Mouse (Mus musculus) adrenal gland, adult 8-10 months (tissue): ENCODE measurements at regions not wholly inside any gene's neighbourhood (a gene's known extent, or its start where the extent isn't known, plus 50 kb on each side); places are given as distances from the start of the nearest gene placed in this dataset.

Experiments used
- DNase-seq: peaks from one replicate; pipeline ENCODE4 v3.0.0; 2022

DNA sequence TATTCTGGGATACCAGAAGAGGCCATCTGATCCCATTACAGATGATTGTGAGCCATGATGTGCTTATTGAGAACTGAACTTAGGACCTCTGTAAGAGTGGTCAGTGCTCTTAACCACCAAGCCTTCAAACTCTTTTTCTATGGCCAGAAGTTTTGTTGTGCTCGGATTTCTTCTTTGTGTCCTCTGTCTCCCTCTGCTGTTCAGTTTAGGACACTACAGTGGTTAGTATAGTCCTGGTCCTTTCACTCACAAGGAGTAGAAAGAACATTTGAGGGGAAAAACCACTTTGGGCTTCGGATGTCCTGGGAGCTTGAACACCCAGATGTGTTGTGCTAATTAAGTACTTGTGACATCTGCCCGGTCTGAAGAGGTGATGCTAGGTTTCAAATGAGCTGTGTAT, 310.4 kb upstream of the Stxbp6 start:
- no peak for DNase-seq
